Mouse (Mus musculus) myocyte (in vitro differentiated cells): ENCODE measurements around the gene Rnf149. TPM values are rescaled to one million over a fixed set of nuclear protein-coding genes. Genes with fewer than 3 reads are reported as not detected.
A peak's percentile ranks its signal among the peaks of the same experiment; 100 is the strongest.

Experiments
- H3K27me3 ChIP-seq: one replicate; pipeline ENCODE4 v1.6.1; 2011; ENCODE audit not compliant: control insufficient read depth, insufficient read depth, insufficient read length
- H3K36me3 ChIP-seq: one replicate; pipeline ENCODE4 v1.6.1; 2011; ENCODE audit not compliant: control insufficient read depth, insufficient read depth
- H3K4me2 ChIP-seq: one replicate; pipeline ENCODE4 v1.6.1; 2011; ENCODE audit warnings: low read depth, control low read depth
- H3K4me3 ChIP-seq: one replicate; pipeline ENCODE4 v1.5.1; 2011; ENCODE audit warnings: mild to moderate bottlenecking, control low read depth, moderate library complexity
- H3K79me2 ChIP-seq: one replicate; pipeline ENCODE4 v1.6.1; 2011; ENCODE audit not compliant: control insufficient read depth, insufficient read depth
- H3ac ChIP-seq: one replicate; pipeline ENCODE4 v1.6.1; 2011; ENCODE audit not compliant: control insufficient read depth, insufficient read length
- CEBPB ChIP-seq: IDR thresholded peaks from 2 replicates; pipeline ENCODE4 v1.6.1; 2011; ENCODE audit warnings: mild to moderate bottlenecking, moderate library complexity; ENCODE audit not compliant: poor library complexity, insufficient read depth, severe bottlenecking
- E2F4 ChIP-seq: IDR thresholded peaks from one replicate; pipeline ENCODE4 v1.6.1; 2011; ENCODE audit warnings: mild to moderate bottlenecking, control low read depth, moderate library complexity; ENCODE audit not compliant: insufficient read depth
- MAX ChIP-seq: IDR thresholded peaks from one replicate; pipeline ENCODE4 v1.6.1; 2011; ENCODE audit warnings: low read depth, mild to moderate bottlenecking, control low read depth
- MYOD1 ChIP-seq, 3 experiments: IDR thresholded peaks; one replicate each; pipeline ENCODE4 v1.6.1; 2011; ENCODE audit warnings: control low read depth in 2 of 3, low read depth in 2 of 3, mild to moderate bottlenecking in 2 of 3, moderate library complexity in 1 of 3; ENCODE audit not compliant: insufficient read length in 2 of 3, control insufficient read depth in 1 of 3
- MYOG ChIP-seq, 3 experiments: IDR thresholded peaks; one replicate each; pipeline ENCODE4 v1.6.1; 2011; ENCODE audit warnings: control low read depth in 2 of 3, low read depth in 2 of 3, mild to moderate bottlenecking in 2 of 3; ENCODE audit not compliant: insufficient read length in 2 of 3, control insufficient read depth in 1 of 3, insufficient read depth in 1 of 3
- POLR2A ChIP-seq: IDR thresholded peaks from one replicate; pipeline ENCODE4 v1.6.1; 2011; ENCODE audit warnings: low read depth, mild to moderate bottlenecking, control low read depth, moderate library complexity; ENCODE audit not compliant: insufficient read length
- POLR2AphosphoS2 ChIP-seq: IDR thresholded peaks from one replicate; pipeline ENCODE4 v1.6.1; 2011; ENCODE audit warnings: low read depth, control low read depth; ENCODE audit not compliant: insufficient read length
- REST ChIP-seq: IDR thresholded peaks from one replicate; pipeline ENCODE4 v1.6.1; 2011; ENCODE audit warnings: mild to moderate bottlenecking, control low read depth, moderate library complexity; ENCODE audit not compliant: insufficient read depth, insufficient read length
- SRF ChIP-seq: IDR thresholded peaks from one replicate; pipeline ENCODE4 v1.6.1; 2011; ENCODE audit warnings: low read depth; ENCODE audit not compliant: control insufficient read depth, insufficient read length
- TCF12 ChIP-seq: IDR thresholded peaks from one replicate; pipeline ENCODE4 v1.6.1; 2011; ENCODE audit warnings: mild to moderate bottlenecking, control low read depth; ENCODE audit not compliant: poor library complexity, insufficient read depth, severe bottlenecking
- TCF3 ChIP-seq: IDR thresholded peaks from one replicate; pipeline ENCODE4 v1.6.1; 2011; ENCODE audit warnings: low read depth, control low read depth; ENCODE audit not compliant: insufficient read length
- USF1 ChIP-seq: IDR thresholded peaks from one replicate; pipeline ENCODE4 v1.6.1; 2011; ENCODE audit warnings: low read depth, mild to moderate bottlenecking, control low read depth, moderate library complexity
- polyA plus RNA-seq: library from polyadenylated mRNA; unstranded; fragments of >200 nt; fragmentation: generic; extraction: Trizol; gene quantifications from one replicate; pipeline ENCODE4 v1.2.1, GENCODE M21; 2012; ENCODE audit warnings: missing spikeins

The Rnf149 gene
- polyA plus RNA-seq, 1 experiment: 17.9 TPM

DNA sequence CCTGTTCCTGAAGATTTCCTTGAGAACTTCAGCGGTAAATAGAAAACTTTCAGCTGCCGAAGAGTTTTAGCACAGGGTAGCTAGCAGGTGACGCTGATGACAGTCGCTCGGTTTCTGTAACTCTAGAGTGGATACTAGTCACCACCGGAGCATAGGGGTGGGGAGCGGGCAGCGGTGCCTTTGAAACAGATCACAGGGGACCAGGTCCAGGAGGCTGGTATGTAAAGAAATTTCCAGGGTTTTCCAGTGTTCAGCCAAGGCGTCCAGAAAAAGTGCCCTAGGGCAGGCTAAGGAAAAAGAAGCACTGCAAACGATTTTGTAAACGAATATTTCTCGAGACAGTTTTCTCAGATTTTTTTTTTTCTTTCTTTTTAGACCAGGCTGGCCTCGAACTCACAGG lies 42.4 kb downstream of the Rnf149 start, which contains the start of gene Cnot11:
Gene Cnot11, plus strand, starts transcription at position 162 of the 400 bp plus-strand sequence.
- Histone ChIP-seq H3K27me3 (no peaks in the 10 kb centered on the region), H3K4me2 (peak within 1 kb of the TSS; percentile 96), H3ac (peak within 1 kb of the TSS; percentile 60), H3K36me3 (peaks cover 15% of the 10 kb centered on the region), H3K79me2 (peaks cover 14% of the 10 kb centered on the region), H3K4me3 (peak within 1 kb of the TSS; percentile 41)
- TF ChIP-seq E2F4 (no peak), CEBPB (no peak), MAX (no peak), SRF (no peak), POLR2AphosphoS2 (no peak), REST (no peak), TCF3 (no peak), POLR2A (no peak), MYOD1 (IDR thresholded peaks at IDR 0.05; ENCODE audit: control insufficient read depth in 1 of 3, insufficient read length in 2 of 3, low read depth in 2 of 3) (no peak), USF1 (no peak), TCF12 (no peak), MYOG (IDR thresholded peaks at IDR 0.05; ENCODE audit: control insufficient read depth in 1 of 3, insufficient read depth in 1 of 3, insufficient read length in 2 of 3, low read depth in 2 of 3) (no peak)

DNA sequence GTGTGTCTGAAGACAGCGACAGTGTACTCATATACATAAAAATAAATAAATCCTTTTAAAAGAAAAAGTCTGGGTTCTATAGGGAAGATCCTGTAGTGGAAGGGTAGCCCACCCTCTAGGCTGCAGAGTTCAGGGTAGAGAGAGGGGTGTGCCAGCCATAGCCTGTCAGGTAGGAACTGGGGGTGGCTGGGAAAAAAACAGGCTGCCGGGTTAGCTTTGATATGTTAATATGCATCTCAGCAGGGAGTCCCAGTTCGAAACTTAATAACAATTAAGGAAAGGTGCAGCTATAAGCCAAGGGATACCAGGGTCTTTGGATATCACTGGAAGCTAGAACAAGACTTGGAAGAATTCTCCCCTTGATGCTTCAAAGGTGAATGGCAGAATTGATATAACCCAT lies 43.3 kb downstream of the Rnf149 start:
- Histone ChIP-seq H3K79me2 (peaks cover 14% of the 10 kb centered on the region), H3K4me2 (no peak overlapping the region), H3ac (no peak overlapping the region), H3K27me3 (no peaks in the 10 kb centered on the region), H3K36me3 (peaks cover 6% of the 10 kb centered on the region), H3K4me3 (no peak overlapping the region)
- TF ChIP-seq TCF12 (no peak), POLR2AphosphoS2 (no peak), E2F4 (no peak), USF1 (no peak), MYOG (IDR thresholded peaks at IDR 0.05; ENCODE audit: control insufficient read depth in 1 of 3, insufficient read depth in 1 of 3, insufficient read length in 2 of 3, low read depth in 2 of 3) (no peak), SRF (no peak), REST (no peak), CEBPB (no peak), MYOD1 (IDR thresholded peaks at IDR 0.05; ENCODE audit: control insufficient read depth in 1 of 3, insufficient read length in 2 of 3, low read depth in 2 of 3) (no peak), TCF3 (no peak), MAX (no peak), POLR2A (no peak)

DNA sequence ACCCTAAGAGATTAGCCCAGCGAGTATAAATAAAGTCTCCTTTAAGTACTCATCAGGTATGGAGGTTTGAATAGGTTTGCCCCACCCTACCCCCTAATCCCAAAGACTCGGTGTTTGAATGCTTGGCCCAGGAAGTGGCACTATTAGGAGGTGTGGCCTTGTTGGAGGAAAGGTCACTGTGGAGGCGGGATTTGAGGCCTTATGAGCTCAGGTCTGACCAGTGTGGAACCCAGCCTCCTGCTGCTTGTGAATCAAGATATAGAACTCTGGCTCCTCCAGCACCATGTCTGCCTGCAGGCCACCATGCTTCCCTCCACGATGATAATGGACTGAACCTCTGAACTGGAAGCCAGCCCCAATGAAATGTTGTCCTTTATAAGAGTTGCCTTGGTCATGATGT lies 46.2 kb downstream of the Rnf149 start:
- TF ChIP-seq MAX (no peak), MYOG (IDR thresholded peaks at IDR 0.05; ENCODE audit: control insufficient read depth in 1 of 3, insufficient read depth in 1 of 3, insufficient read length in 2 of 3, low read depth in 2 of 3) (no peak), POLR2AphosphoS2 (no peak), REST (no peak)
- Histone ChIP-seq H3K27me3 (no peaks in the 10 kb centered on the region), H3K4me2 (no peak overlapping the region), H3K4me3 (no peak overlapping the region), H3ac (no peak overlapping the region), H3K36me3 (no peaks in the 10 kb centered on the region), H3K79me2 (no peaks in the 10 kb centered on the region)

DNA sequence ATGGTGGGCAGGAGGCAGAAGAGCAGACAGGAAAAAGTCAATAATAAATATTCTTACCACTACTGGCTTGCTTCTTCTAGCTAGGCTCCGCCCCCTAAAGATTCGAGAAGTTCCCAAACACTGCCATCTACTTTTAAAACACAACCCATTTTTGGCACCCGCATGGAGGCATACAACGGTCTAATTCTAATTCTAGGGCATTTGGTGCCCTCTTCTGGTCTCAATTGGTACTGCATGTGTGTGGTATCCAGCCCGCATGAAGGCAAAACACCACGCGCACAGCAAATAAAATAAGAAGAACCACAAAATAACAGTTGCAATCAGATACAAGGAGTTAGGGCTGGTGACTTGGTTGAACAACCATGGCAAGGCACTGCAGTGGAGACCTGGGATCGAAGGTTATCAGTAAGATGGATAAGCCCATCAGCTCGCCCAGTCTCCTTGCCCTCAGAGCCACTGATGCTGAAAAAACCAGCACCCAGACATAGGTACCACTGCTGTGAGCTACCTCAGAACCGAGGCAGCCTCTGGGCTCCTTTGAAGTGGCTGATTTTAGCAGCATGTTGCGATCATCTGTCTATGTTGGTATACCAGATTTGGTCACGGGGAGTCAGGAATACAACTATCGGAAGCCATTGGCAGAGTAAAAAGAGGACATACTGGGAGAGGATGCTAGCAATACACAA lies 46.8 kb downstream of the Rnf149 start:
- Histone ChIP-seq H3K79me2 (no peaks in the 10 kb centered on the region), H3K36me3 (no peaks in the 10 kb centered on the region), H3K4me3 (no peak overlapping the region), H3K27me3 (no peaks in the 10 kb centered on the region), H3ac (no peak overlapping the region), H3K4me2 (no peak overlapping the region)
- TF ChIP-seq MAX: no peak
- TF ChIP-seq TCF3: no peak
- no peak for TF ChIP-seq REST
- no peak for TF ChIP-seq POLR2A
- TF ChIP-seq POLR2AphosphoS2: no peak
- no peak for TF ChIP-seq TCF12
- TF ChIP-seq SRF: no peak
- no peak for TF ChIP-seq E2F4
- no peak for TF ChIP-seq CEBPB
- no peak for TF ChIP-seq MYOG (IDR thresholded peaks at IDR 0.05; ENCODE audit: control insufficient read depth in 1 of 3, insufficient read depth in 1 of 3, insufficient read length in 2 of 3, low read depth in 2 of 3)
- no peak for TF ChIP-seq MYOD1 (IDR thresholded peaks at IDR 0.05; ENCODE audit: control insufficient read depth in 1 of 3, insufficient read length in 2 of 3, low read depth in 2 of 3)
- no peak for TF ChIP-seq USF1
